Mouse (Mus musculus): ENCODE results near the gene Dnah9.

Dnah9 gene

GRCm38 (mm10) chr11:65927962-65928361 is 240.4 kb downstream of the Dnah9 start:
- DNase-seq (ENCODE audit: low spot score in 2 of 2), result no peak

GRCm38 (mm10) chr11:65918480-65919236 is 249.7 kb downstream of the Dnah9 start:
- DNase-seq (ENCODE audit: low spot score in 2 of 2), result no peak

- DNase-seq (ENCODE audit: low spot score in 2 of 2), result no peak
Measured at GRCm38 (mm10) chr11:65909195-65909594, 259.2 kb downstream of the Dnah9 start.

GRCm38 (mm10) chr11:65905487-65905886 is 262.9 kb downstream of the Dnah9 start:
- no peak for DNase-seq (ENCODE audit: low spot score in 2 of 2)

- DNase-seq (ENCODE audit: low spot score in 2 of 2), result no peak
Measured at GRCm38 (mm10) chr11:65903944-65904343, 264.4 kb downstream of the Dnah9 start.

- DNase-seq (ENCODE audit: low spot score in 2 of 2), result no peak
Measured at GRCm38 (mm10) chr11:65881465-65881864, 286.9 kb downstream of the Dnah9 start.

GRCm38 (mm10) chr11:65877146-65877775 is 291.1 kb downstream of the Dnah9 start:
- no peak for DNase-seq (ENCODE audit: low spot score in 2 of 2)

- no peak for DNase-seq (ENCODE audit: low spot score in 2 of 2)
Measured at GRCm38 (mm10) chr11:65861476-65861875, 306.9 kb downstream of the Dnah9 start.

- DNase-seq (ENCODE audit: low spot score in 2 of 2), result no peak
Measured at GRCm38 (mm10) chr11:65852066-65852465, 316.3 kb downstream of the Dnah9 start.

GRCm38 (mm10) chr11:65846446-65846845 is 321.9 kb downstream of the Dnah9 start:
- no peak for DNase-seq (ENCODE audit: low spot score in 2 of 2)

GRCm38 (mm10) chr11:65838999-65839398 is 329.4 kb downstream of the Dnah9 start:
- DNase-seq (ENCODE audit: low spot score in 2 of 2), result peak in 1 of 2 experiments; percentile 18

- DNase-seq (ENCODE audit: low spot score in 2 of 2), result no peak
Measured at GRCm38 (mm10) chr11:65824556-65824955, 343.8 kb downstream of the Dnah9 start.

- peak; percentile 42 to 43 for DNase-seq (ENCODE audit: low spot score in 2 of 2)
Measured at GRCm38 (mm10) chr11:65820877-65821276, 347.5 kb downstream of the Dnah9 start.

GRCm38 (mm10) chr11:65820280-65820679 is 348.1 kb downstream of the Dnah9 start:
- DNase-seq (ENCODE audit: low spot score in 2 of 2), result no peak

- DNase-seq (ENCODE audit: low spot score in 2 of 2), result no peak
Measured at GRCm38 (mm10) chr11:65818193-65818592, 350.2 kb downstream of the Dnah9 start.

GRCm38 (mm10) chr11:65816237-65816636 is 352.1 kb downstream of the Dnah9 start:
- no peak for DNase-seq (ENCODE audit: low spot score in 2 of 2)

- DNase-seq (ENCODE audit: low spot score in 2 of 2), result no peak
Measured at GRCm38 (mm10) chr11:65814381-65814780, 354.0 kb downstream of the Dnah9 start.

- no peak for DNase-seq (ENCODE audit: low spot score in 2 of 2)
Measured at GRCm38 (mm10) chr11:65812088-65812487, 356.3 kb downstream of the Dnah9 start.

GRCm38 (mm10) chr11:65807601-65808000 is 360.8 kb downstream of the Dnah9 start:
- no peak for DNase-seq (ENCODE audit: low spot score in 2 of 2)

GRCm38 (mm10) chr11:65806909-65807504 is 361.3 kb downstream of the Dnah9 start, which contains the start of gene Zkscan6:
Zkscan6 (plus strand) TSS chr11:65807175.
- peak; percentile 51 to 70 for DNase-seq (ENCODE audit: low spot score in 2 of 2)

- DNase-seq (ENCODE audit: low spot score in 2 of 2), result peak in 1 of 2 experiments; percentile 4
Measured at GRCm38 (mm10) chr11:65806321-65806904, 361.9 kb downstream of the Dnah9 start.

GRCm38 (mm10) chr11:65801899-65802298 is 366.5 kb downstream of the Dnah9 start:
- peak; percentile 56 to 58 for DNase-seq (ENCODE audit: low spot score in 2 of 2)
